Mouse (Mus musculus) forebrain, embryonic 15.5 days (tissue): ENCODE results near the gene Dusp8. TPM values are rescaled to one million over a fixed set of nuclear protein-coding genes. Genes with fewer than 3 reads are reported as not detected.

ENCODE experiments used
- ATAC-seq: fragments of 200-750 bp; cut with Nextera tagmentation; replicated peaks from 2 replicates; pipeline ENCODE4 v1.8.0; 2017; ENCODE audit warnings: mild to moderate bottlenecking, moderate TSS enrichment, moderate library complexity
- H3K27ac ChIP-seq: fragments of 300-500 bp; sonication (generic); replicated peaks from 2 replicates; pipeline ENCODE4 v1.5.1; 2015; ENCODE audit warnings: mild to moderate bottlenecking, inconsistent platforms
- H3K27me3 ChIP-seq: fragments of 300-500 bp; sonication (generic); 2 replicates; pipeline ENCODE4 v1.6.1; 2015; ENCODE audit warnings: inconsistent platforms
- H3K36me3 ChIP-seq: fragments of 300-500 bp; sonication (generic); 2 replicates; pipeline ENCODE4 v1.6.1; 2015; ENCODE audit warnings: mild to moderate bottlenecking, inconsistent platforms
- H3K4me1 ChIP-seq: fragments of 300-500 bp; sonication (generic); 2 replicates; pipeline ENCODE4 v1.6.1; 2015; ENCODE audit warnings: inconsistent platforms
- H3K4me2 ChIP-seq: fragments of 300-500 bp; sonication (generic); replicated peaks from 2 replicates; pipeline ENCODE4 v1.6.1; 2015; ENCODE audit warnings: mild to moderate bottlenecking, inconsistent platforms
- H3K4me3 ChIP-seq: fragments of 300-500 bp; sonication (generic); 2 replicates; pipeline ENCODE4 v1.5.1; 2015; ENCODE audit warnings: mild to moderate bottlenecking, inconsistent platforms
- H3K9ac ChIP-seq: fragments of 300-500 bp; sonication (generic); replicated peaks from 2 replicates; pipeline ENCODE4 v1.6.1; 2015; ENCODE audit warnings: mild to moderate bottlenecking, inconsistent platforms
- H3K9me3 ChIP-seq: fragments of 300-500 bp; sonication (generic); 2 replicates; pipeline ENCODE4 v1.6.1; 2016; ENCODE audit warnings: inconsistent platforms
- WGBS: fragments of 180-500 bp; shearing (Covaris S2); methylation state at CpG from one replicate; pipeline ENCODE4 v1.1.7; 2015; ENCODE audit warnings: mixed read lengths; 5-methylcytosine and 5-hydroxymethylcytosine counted together
- polyA plus RNA-seq: library from polyadenylated mRNA; unstranded; fragments of >200 nt; fragmentation: Nextera tagmentation; extraction: Ambion mirVana; gene quantifications from 2 replicates; pipeline ENCODE4 v1.2.1, GENCODE M21; 2015

Gene Dusp8
- polyA plus RNA-seq, 1 experiment from 2014 or later: 93.5 TPM

DNA sequence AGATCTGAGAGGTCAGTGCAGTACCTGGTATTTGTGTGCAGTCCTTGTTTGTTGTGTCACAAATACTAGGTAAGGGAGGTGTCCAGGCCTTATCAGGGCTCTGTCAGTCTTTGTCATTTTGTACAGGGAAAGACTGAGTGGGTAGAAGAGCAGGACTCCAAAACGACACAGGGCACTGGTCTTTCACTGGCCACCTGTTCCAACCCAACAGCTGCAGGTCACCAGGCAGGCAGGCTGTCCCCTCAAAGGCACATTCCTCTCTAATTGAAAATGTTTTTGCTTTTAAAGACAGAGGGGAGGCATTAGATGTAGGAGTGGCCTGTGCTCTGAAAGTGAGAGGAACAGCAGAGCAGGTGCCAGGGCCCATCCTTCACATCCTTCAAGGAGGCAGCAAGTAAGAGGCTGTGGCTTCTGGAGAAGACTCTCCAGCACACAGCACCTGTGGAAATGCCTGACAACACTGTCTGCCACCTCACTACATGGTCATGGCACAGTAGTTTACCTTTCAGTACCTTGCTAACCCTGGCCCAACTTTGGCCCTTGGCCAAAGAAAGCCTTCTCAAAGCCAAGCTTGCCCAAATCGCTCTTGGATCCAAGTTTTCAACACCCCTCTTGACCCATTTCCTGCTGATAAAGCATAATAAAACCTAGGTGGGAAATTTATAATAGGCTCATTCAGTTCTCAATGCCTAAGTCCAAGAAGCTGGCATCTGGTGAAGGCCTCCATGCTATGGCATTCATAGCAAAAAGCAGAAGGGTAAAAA, 60.4 kb downstream of the Dusp8 start:
- H3K9me3 ChIP-seq: no peaks in the 10 kb centered on the region
- ATAC-seq: no peak
- no peaks in the 10 kb centered on the region for H3K36me3 ChIP-seq
- 79% methylated on average over 2 of the region's 2 CpGs for WGBS
- H3K4me1 ChIP-seq: no peaks in the 10 kb centered on the region
- no peaks in the 10 kb centered on the region for H3K27me3 ChIP-seq
- no peak overlapping the region for H3K27ac ChIP-seq
- no peak overlapping the region for H3K4me3 ChIP-seq
- H3K9ac ChIP-seq: no peak overlapping the region
- H3K4me2 ChIP-seq: no peak overlapping the region

DNA sequence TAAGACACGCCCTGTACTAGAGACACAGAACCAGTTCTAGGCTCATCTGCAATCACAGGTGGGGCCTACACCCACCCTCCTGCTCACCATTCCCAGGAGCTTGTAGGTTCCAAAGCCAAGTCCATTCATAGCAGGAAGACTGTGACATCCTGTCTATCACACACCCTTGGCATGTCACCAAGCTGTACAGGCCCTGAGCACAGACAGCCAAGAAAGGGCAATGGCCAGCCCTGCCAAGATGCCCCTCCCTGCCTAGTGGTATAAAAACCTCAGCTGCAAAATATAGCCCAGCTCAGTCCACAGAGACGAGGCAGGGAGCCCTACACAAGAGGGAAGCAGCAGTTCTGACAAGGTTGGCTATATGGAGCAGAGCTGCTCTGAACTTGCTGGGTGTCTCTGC, 61.4 kb downstream of the Dusp8 start:
- no peaks in the 10 kb centered on the region for H3K27me3 ChIP-seq
- ATAC-seq: no peak
- H3K4me3 ChIP-seq: no peak overlapping the region
- no peaks in the 10 kb centered on the region for H3K4me1 ChIP-seq
- no peak overlapping the region for H3K9ac ChIP-seq
- H3K9me3 ChIP-seq: no peaks in the 10 kb centered on the region
- no peak overlapping the region for H3K4me2 ChIP-seq
- no peak overlapping the region for H3K27ac ChIP-seq
- no peaks in the 10 kb centered on the region for H3K36me3 ChIP-seq
- WGBS: 67% methylated on average over 2 of the region's 2 CpGs

GRCm38 (mm10) chr7:142030073-142030472, 65.6 kb downstream of the Dusp8 start:
- H3K27ac ChIP-seq: no peak overlapping the region
- H3K4me3 ChIP-seq: no peak overlapping the region
- H3K4me1 ChIP-seq: no peaks in the 10 kb centered on the region
- no peaks in the 10 kb centered on the region for H3K36me3 ChIP-seq
- ATAC-seq: no peak
- no peak overlapping the region for H3K9ac ChIP-seq
- H3K4me2 ChIP-seq: no peak overlapping the region
- H3K27me3 ChIP-seq: no peaks in the 10 kb centered on the region
- H3K9me3 ChIP-seq: no peaks in the 10 kb centered on the region

Other genes starting within 250 kb of the Dusp8 start
- 84.4 and 87.9 TPM in 2 replicates for gene Tollip, start 177.3 kb downstream of the Dusp8 start, polyA plus RNA-seq
- 23.1 and 25.8 TPM in 2 replicates for gene Brsk2, start 146.1 kb downstream of the Dusp8 start, polyA plus RNA-seq
- 52.5 and 54.3 TPM in 2 replicates for gene Mob2, start 34.8 kb downstream of the Dusp8 start, polyA plus RNA-seq
- 0.60 TPM in 1 of 2 replicates, not detected in the other for gene Gm45618, start 24.9 kb upstream of the Dusp8 start, polyA plus RNA-seq
- gene Gm39115, start 40.2 kb upstream of the Dusp8 start, polyA plus RNA-seq: not detected in 2 replicates
- not detected in 2 replicates for gene Gm45337, start 48.8 kb upstream of the Dusp8 start, polyA plus RNA-seq
- not detected in 2 replicates for gene Gm29735, start 61.3 kb upstream of the Dusp8 start, polyA plus RNA-seq
- not detected in 2 replicates for gene Gm4553, start 69.9 kb upstream of the Dusp8 start, polyA plus RNA-seq
- gene Krtap5-2, start 80.2 kb upstream of the Dusp8 start, polyA plus RNA-seq: not detected in 2 replicates
- gene Gm10153, start 94.5 kb upstream of the Dusp8 start, polyA plus RNA-seq: not detected in 2 replicates
- not detected in 2 replicates for gene Krtap5-3, start 105.5 kb upstream of the Dusp8 start, polyA plus RNA-seq
- gene Gm7579, start 116.0 kb upstream of the Dusp8 start, polyA plus RNA-seq: not detected in 2 replicates
- not detected in 2 replicates for gene Krtap5-5, start 134.1 kb upstream of the Dusp8 start, polyA plus RNA-seq
- not detected in 2 replicates for gene Gm40460, start 145.2 kb upstream of the Dusp8 start, polyA plus RNA-seq
- gene Gm2431, start 162.5 kb upstream of the Dusp8 start, polyA plus RNA-seq: not detected in 2 replicates
- gene Gm4559, start 178.5 kb upstream of the Dusp8 start, polyA plus RNA-seq: not detected in 2 replicates
- gene Krtap5-1, start 201.3 kb upstream of the Dusp8 start, polyA plus RNA-seq: not detected in 2 replicates
- gene Krtap5-4, start 207.7 kb upstream of the Dusp8 start, polyA plus RNA-seq: not detected in 2 replicates